Mouse (Mus musculus) fat pad, adult 2 months (tissue): ENCODE results near the gene Lhx9.

Experiments
- DNase-seq: peaks from one replicate; pipeline ENCODE4 v3.0.0-alpha.2; 2011; ENCODE audit warnings: low read depth, low spot score; ENCODE audit errors: extremely low read depth

The Lhx9 gene

GRCm38 (mm10) chr1:138840440-138841305 is 7.7 kb downstream of the Lhx9 start:
- no peak for DNase-seq

- no peak for DNase-seq
Measured at GRCm38 (mm10) chr1:138839809-138840430, 8.5 kb downstream of the Lhx9 start.

- no peak for DNase-seq
Measured at GRCm38 (mm10) chr1:138839291-138839690, 9.1 kb downstream of the Lhx9 start.

DNA sequence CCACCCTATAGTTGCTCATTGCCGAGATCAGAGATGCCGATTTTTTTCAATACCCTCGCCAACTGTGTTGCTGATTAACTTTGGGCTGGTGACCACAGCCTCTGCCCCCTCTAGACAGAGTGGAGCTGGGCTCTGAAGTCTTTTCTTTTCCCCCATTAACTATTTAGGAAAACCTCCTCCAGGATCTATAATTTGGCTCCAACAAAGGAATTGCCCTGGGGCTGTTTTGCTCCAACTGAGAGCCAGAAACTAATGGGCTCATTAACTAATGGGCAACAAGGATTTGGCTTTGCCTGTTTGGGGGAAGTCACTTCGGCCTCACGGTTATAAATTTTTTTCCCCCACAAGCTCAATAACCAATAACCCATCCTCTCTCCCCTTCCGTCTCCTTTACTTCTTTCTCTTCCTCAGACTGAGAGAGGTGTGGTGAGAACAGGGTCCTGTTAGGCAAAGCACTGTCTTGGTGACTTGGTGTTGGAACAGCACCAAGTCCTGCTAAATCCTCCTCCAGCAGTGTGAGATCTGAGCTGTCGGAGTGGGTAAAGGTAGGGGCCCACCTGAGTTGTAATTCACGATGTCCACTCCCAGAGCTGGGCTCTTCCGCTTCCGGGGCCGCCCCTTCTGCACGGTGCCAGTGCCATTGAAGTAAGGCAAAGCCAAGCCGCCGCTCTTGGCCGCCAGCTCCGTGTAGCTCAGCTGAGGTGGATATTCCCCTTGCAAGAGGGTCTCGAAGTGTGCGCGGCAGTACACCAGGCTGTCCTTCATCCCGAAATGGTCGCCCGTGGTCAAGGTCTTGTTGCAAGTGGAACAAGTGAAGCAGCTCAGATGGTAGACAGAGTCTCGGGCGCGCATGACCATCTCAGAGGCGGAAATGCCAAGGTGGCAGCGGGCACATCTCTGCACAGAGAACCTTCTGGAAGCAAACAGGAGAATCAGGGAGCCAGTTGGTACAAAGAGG is 10.3 kb downstream of the Lhx9 start:
- no peak for DNase-seq

GRCm38 (mm10) chr1:138835355-138835900 is 12.9 kb downstream of the Lhx9 start:
- no peak for DNase-seq

DNA sequence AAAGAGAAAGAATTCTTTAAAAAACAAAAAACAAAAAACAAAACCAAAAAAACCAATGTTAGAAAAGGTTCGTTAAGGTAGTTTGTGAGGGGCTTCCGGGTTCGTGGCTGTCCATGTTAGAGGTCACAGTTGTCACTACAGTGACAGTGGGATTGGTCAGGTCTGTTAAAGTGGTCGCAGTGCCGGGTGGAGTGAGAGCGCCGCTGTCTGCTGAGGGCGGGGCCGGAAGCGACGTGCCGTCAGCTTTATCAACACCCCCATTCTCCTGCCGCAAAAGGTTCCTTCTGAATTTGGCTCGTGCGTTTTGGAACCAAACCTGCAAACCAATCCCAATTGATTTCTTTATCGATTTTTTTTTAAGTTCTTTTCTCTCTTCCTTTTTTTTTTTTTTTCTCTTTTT is 17.1 kb downstream of the Lhx9 start:
- no peak for DNase-seq

GRCm38 (mm10) chr1:138826841-138827240 is 21.5 kb downstream of the Lhx9 start:
- no peak for DNase-seq

DNA sequence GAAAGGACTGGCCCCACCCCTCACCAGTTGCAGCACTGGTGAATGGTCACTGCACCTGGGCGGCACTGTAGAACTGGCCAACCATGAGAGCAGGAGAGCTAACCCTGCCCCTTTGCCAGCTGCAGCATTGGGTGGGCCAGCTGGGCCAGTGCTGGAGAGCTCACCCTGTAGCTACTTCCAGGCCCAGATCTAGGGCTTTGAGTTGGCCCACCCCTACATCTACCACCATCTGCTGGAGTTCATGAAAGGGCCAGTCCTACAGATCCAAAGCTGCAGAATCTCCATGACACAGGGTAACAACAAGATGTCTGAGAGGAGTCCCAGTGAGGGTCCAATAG is 25.4 kb downstream of the Lhx9 start:
- DNase-seq: no peak

DNA sequence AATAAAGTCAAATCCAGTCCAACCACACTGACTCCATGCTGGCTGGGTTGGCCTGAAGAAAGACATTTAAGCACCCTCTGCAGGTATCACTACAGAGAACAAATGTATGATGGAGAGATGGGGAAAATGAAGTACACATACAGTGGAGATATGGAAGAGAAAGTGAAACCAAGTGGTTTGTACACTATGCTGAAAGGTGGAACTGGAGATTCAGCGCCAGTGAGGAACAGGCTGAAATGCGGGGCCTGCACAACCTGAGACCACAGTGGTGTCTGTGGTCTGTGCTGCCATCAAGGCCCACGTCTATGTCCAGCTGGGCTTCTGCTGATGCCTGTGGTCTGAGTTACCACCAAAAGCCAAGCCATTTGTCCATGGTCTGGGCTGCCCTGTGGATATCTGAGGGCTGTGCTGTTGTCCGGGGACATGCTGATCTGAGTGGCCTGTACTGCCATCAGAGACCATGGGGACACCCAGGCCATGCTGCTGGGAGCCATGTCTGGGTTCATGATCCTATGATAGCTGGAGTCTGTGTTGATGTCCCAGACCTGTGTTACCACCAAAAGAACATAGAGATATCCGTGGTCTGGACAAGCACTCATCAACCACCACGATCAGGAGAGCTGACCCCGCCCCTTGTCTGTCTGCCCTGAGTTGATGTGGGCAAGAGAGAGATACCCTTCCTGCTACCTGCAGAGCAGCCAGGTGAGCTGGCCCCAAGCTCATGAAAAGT is 26.0 kb downstream of the Lhx9 start:
- no peak for DNase-seq

- no peak for DNase-seq
Measured at GRCm38 (mm10) chr1:138801732-138802131, 46.6 kb downstream of the Lhx9 start.

DNA sequence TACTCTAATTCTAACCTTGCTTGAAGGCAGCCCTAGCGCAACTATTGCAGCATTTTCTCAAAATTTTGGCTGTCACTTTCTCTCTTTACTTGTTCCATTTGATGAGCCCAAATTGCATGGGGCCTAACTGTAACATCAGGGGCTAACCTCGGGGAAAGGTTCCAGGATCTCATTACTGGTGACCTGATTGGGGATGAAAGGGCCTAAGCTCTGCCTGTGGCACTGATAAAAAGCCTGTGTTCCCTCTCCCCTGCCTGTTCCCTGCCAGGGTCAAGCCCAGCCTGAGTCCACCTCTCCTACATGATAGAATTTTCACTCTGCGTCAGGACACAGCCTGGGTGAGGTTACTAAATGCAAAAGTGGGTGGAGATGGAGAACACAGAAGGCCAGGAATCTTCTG is 47.1 kb downstream of the Lhx9 start:
- DNase-seq: no peak

GRCm38 (mm10) chr1:138799692-138800314 is 48.6 kb downstream of the Lhx9 start:
- DNase-seq: no peak

- DNase-seq: no peak
Measured at GRCm38 (mm10) chr1:138798110-138798509, 50.3 kb downstream of the Lhx9 start.

DNA sequence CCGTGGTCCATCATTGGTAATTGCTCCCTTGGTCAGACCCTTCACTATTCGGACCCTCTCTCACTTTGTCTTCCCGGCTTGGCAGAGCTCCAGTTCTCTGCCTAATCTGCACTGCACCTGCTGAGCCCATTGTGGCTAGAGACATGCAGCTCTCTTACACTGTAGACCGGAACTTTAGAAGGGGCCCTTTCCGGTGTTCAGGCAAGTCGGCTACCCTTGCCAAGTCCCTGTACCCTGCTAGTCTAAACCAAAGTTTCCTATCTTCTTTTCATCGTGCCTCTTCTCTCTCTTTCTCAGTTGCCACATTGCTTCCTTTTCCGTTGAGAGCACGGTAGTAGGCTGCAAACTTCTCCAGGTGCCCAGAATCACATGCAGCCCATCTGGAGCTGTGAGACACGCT is 62.5 kb downstream of the Lhx9 start:
- DNase-seq: no peak

- no peak for DNase-seq
Measured at GRCm38 (mm10) chr1:138784019-138784418, 64.4 kb downstream of the Lhx9 start.
